Mouse (Mus musculus) brain, embryonic 14.5 days (tissue): Measurements from ENCODE around the gene Map3k12.

ENCODE experiments used
- CTCF ChIP-seq: fragments of 200-500 bp; IDR thresholded peaks from 2 replicates; pipeline ENCODE4 v1.5.1; 2012; ENCODE audit warnings: inconsistent platforms, mild to moderate bottlenecking, moderate library complexity, borderline replicate concordance; ENCODE audit not compliant: insufficient read depth, insufficient read length; ENCODE audit errors: extremely low read depth
- POLR2A ChIP-seq: fragments of 200-500 bp; IDR thresholded peaks from 2 replicates; pipeline ENCODE4 v1.6.1; 2012; ENCODE audit warnings: mild to moderate bottlenecking, inconsistent platforms, borderline replicate concordance; ENCODE audit not compliant: poor library complexity, insufficient read depth, insufficient read length, severe bottlenecking; ENCODE audit errors: extremely low read depth

- TF ChIP-seq CTCF, result no peak
- TF ChIP-seq POLR2A, result no peak
Observed at GRCm38 (mm10) chr15:102449366-102449765, 67.5 kb downstream of the Map3k12 start.
